Mouse (Mus musculus) ES-Bruce4 (cell line): ENCODE measurements at regions not wholly inside any gene's neighbourhood (a gene's known extent, or its start where the extent isn't known, plus 50 kb on each side); places are given as distances from the start of the nearest gene placed in this dataset.

ENCODE experiments used
- H3K27ac ChIP-seq: 2 replicates; pipeline ENCODE4 v1.5.1; 2012; ENCODE audit warnings: low read length, inconsistent platforms; ENCODE audit not compliant: insufficient read depth
- H3K27me3 ChIP-seq: 2 replicates; pipeline ENCODE4 v1.6.1; 2012; ENCODE audit warnings: mild to moderate bottlenecking, low read length, inconsistent platforms; ENCODE audit not compliant: control insufficient read depth, poor library complexity, insufficient read depth, severe bottlenecking
- H3K36me3 ChIP-seq: 2 replicates; pipeline ENCODE4 v1.6.1; 2012; ENCODE audit warnings: inconsistent platforms, mild to moderate bottlenecking, low read length, moderate library complexity; ENCODE audit not compliant: control insufficient read depth, poor library complexity, insufficient read depth, severe bottlenecking
- H3K4me1 ChIP-seq: one replicate; pipeline ENCODE4 v1.8.1; 2011; ENCODE audit warnings: low read length; ENCODE audit not compliant: control insufficient read depth, insufficient read depth
- H3K4me3 ChIP-seq: 2 replicates; pipeline ENCODE4 v1.5.1; 2011; ENCODE audit warnings: low read depth, mild to moderate bottlenecking, low read length
- H3K9ac ChIP-seq: 2 replicates; pipeline ENCODE4 v1.6.1; 2012; ENCODE audit warnings: low read depth, mild to moderate bottlenecking, inconsistent platforms; ENCODE audit not compliant: poor library complexity, severe bottlenecking
- H3K9me3 ChIP-seq: replicated peaks from 2 replicates; pipeline ENCODE4 v1.6.1; 2012; ENCODE audit warnings: mild to moderate bottlenecking, low read length, inconsistent platforms; ENCODE audit not compliant: control insufficient read depth, poor library complexity, insufficient read depth, severe bottlenecking
- CTCF ChIP-seq: IDR thresholded peaks from one replicate; pipeline ENCODE4 v1.8.1; 2011; ENCODE audit warnings: low read depth, low read length
- EP300 ChIP-seq: IDR thresholded peaks from 2 replicates; pipeline ENCODE4 v1.6.1; 2011; ENCODE audit warnings: low read depth, low read length; ENCODE audit not compliant: insufficient read depth
- POLR2A ChIP-seq: IDR thresholded peaks from one replicate; pipeline ENCODE4 v1.8.1; 2011; ENCODE audit warnings: low read length; ENCODE audit not compliant: insufficient read depth

GRCm38 (mm10) chr6:100396311-100397200 is 109.3 kb upstream of the Rybp start:
- Histone ChIP-seq H3K9me3 (no peaks in the 10 kb centered on the region), H3K9ac (no peak overlapping the region), H3K27ac (no peak overlapping the region), H3K4me3 (no peak overlapping the region), H3K4me1 (no peaks in the 10 kb centered on the region), H3K36me3 (no peaks in the 10 kb centered on the region), H3K27me3 (no peaks in the 10 kb centered on the region)
- TF ChIP-seq EP300 = no peak
- TF ChIP-seq CTCF = no peak
- no peak for TF ChIP-seq POLR2A

- Histone ChIP-seq H3K36me3 (no peaks in the 10 kb centered on the region), H3K27ac (peak overlapping the region; percentile 84), H3K9me3 (peaks cover 6% of the 10 kb centered on the region; the same call in 1 of the 2 replicates), H3K4me1 (peaks cover 9% of the 10 kb centered on the region), H3K4me3 (no peak overlapping the region), H3K27me3 (no peaks in the 10 kb centered on the region), H3K9ac (no peak overlapping the region)
- TF ChIP-seq EP300 (peak; percentile 89), CTCF (no peak)
These were observed 103.1 kb upstream of the Rybp start for GRCm38 (mm10) chr6:100390258-100390910.

GRCm38 (mm10) chr6:100387042-100387441 is 99.8 kb upstream of the Rybp start:
- no peak for TF ChIP-seq POLR2A
- TF ChIP-seq CTCF = no peak
- no peak for TF ChIP-seq EP300
- Histone ChIP-seq H3K27ac (peak overlapping the region; percentile 53; the same call in 1 of the 2 replicates), H3K27me3 (no peaks in the 10 kb centered on the region), H3K9ac (peak overlapping the region; percentile 32; the same call in 1 of the 2 replicates), H3K4me1 (peaks cover 15% of the 10 kb centered on the region), H3K36me3 (no peaks in the 10 kb centered on the region), H3K4me3 (no peak overlapping the region), H3K9me3 (peaks cover 6% of the 10 kb centered on the region; the same call in 1 of the 2 replicates)

DNA sequence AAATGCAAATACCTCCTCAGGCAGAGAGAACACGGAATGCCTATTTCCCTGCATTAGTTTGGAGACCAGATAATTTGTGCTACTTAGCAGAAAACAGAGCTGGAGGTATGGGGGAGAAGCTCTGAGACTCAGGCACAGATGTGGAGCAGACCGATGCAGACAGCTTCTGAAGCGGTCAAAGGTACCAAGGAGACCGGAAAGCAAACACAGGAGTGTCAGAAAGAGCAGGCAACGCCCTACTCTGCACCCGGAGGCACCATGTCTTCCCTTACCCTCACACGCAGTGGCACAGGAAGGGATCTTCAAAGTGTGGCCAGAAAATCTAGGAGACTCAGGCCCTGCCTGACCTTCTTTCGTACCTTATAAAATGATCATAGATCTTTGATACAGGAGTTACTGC is 98.4 kb upstream of the Rybp start:
- Histone ChIP-seq H3K9me3 (peaks cover 6% of the 10 kb centered on the region; the same call in 1 of the 2 replicates), H3K9ac (peak overlapping the region; percentile 34), H3K27me3 (no peaks in the 10 kb centered on the region), H3K36me3 (no peaks in the 10 kb centered on the region), H3K4me1 (peaks cover 17% of the 10 kb centered on the region), H3K27ac (peak overlapping the region; percentile 95), H3K4me3 (no peak overlapping the region)
- TF ChIP-seq POLR2A (no peak), CTCF (no peak), EP300 (peak; percentile 83)

DNA sequence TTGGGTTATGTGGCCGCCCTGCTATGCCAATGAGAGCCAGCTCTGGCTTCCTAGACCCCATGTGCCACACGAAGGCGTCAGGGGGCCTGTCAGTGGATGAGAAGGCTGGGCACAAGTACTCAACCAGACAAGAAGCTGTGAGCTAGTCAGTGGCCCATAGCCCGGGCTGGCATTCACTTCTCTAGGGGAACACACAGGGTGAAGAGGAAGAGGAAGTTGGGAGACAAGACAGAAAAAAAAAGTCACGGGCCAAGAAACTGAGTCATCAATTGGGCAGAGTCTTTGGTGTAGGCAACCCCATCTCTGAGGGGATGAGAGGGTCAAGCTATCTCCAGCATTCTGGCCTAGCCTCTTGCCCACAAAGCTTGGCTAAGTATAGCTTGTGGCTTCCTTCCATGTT is 93.8 kb upstream of the Rybp start:
- H3K27ac ChIP-seq = no peak overlapping the region
- TF ChIP-seq POLR2A (no peak), CTCF (no peak), EP300 (no peak)
- H3K9me3 ChIP-seq = no peaks in the 10 kb centered on the region
- no peak overlapping the region for H3K9ac ChIP-seq
- H3K4me1 ChIP-seq = peaks cover 22% of the 10 kb centered on the region
- H3K27me3 ChIP-seq = no peaks in the 10 kb centered on the region
- no peak overlapping the region for H3K4me3 ChIP-seq
- no peaks in the 10 kb centered on the region for H3K36me3 ChIP-seq

DNA sequence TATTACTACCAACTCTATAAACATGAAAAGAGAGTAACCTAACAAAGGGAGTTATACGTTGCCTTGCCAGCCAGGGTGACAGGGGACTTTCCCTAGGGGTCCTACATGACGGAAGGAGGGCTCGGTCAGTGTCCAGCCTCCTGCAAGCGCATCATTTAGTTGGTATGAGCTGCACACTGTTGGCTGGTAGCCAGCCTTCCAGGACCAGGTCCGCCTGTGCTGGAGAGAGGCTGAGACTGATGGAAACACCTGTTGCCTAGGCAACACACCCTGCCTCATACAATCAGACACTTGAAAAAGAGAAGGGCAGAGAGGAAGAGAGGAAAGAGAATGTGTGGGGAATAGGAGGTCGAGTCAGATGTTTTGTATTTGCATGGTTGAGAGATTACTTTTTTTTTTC is 93.3 kb upstream of the Rybp start:
- TF ChIP-seq CTCF (no peak), EP300 (no peak), POLR2A (no peak)
- H3K27ac ChIP-seq = peak overlapping the region; percentile 100; the same call in 1 of the 2 replicates
- no peak overlapping the region for H3K9ac ChIP-seq
- H3K27me3 ChIP-seq = no peaks in the 10 kb centered on the region
- no peaks in the 10 kb centered on the region for H3K9me3 ChIP-seq
- H3K36me3 ChIP-seq = no peaks in the 10 kb centered on the region
- peaks cover 19% of the 10 kb centered on the region for H3K4me1 ChIP-seq
- no peak overlapping the region for H3K4me3 ChIP-seq
